Mouse (Mus musculus) monocyte, adult 59 days (primary cell): Measurements from ENCODE around the gene Npy1r. TPM values are rescaled to one million over a fixed set of nuclear protein-coding genes. Genes with fewer than 3 reads are reported as not detected.

ENCODE experiments used
- total RNA-seq, 2 experiments: library from RNA; stranded (reverse); gene quantifications; one replicate each; pipeline ENCODE4 v1.2.4; 2023

Gene Npy1r
- total RNA-seq, result not detected

DNA sequence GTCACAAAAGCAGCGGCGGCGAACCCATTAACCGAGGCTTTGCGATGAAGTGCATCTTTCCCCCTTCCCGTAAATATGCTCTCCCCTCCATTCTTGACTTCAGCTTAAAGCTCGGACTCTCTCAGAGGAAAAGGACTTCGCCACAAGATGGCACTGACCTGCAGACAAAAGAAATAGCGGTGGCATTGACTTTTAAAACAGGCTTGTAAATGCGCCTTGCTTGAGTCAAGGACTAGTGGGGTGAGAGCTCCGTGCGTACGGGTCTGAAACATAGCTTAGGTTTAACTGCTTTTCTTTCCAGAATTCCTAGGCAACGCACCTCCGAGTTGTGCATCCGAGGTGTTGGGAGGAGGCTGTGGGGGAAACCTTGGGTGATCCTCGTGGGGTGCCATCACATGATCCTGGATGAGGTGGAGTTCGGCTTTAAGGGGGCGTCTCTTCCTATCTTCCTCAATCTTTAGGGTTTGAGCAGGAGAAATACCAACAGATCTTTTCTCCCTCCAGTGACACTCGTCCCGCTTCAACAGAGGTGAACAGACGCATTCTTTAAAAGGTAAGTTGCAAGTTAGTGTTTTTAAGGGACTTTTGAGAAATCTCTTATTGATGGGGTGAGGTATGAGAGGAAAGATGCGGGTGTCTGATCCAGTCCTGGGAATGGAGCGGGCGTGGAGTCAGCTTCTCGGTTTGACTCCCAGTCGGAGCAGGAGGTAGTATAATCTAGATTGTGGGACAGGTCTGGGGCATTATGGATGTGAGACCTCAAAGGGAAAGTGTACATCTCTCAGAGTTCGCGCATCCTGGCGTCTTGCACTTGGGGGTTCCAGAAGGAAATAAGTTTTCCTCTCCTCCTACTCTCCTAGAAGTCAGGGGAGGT, at the start of gene Npy1r:
Gene Npy1r, plus strand, starts transcription at position 223 of the 874 bp plus-strand sequence.

GRCm38 (mm10) chr8:66687511-66688329, 9.3 kb upstream of the Npy1r start, which contains the start of gene Npy5r:
TSS of gene Npy5r (minus strand) at chr8:66688128.

Other genes starting within 250 kb of the Npy1r start
- gene Tma16, start 210.7 kb upstream of the Npy1r start, total RNA-seq, result 1 to 10 TPM; 4.6 to 7.0 TPM
- not detected for gene Tktl2, start 185.4 kb upstream of the Npy1r start, total RNA-seq
- gene Npy5r, start 9.1 kb upstream of the Npy1r start, total RNA-seq, result not detected
- gene Naf1, start 163.0 kb downstream of the Npy1r start, total RNA-seq, result 10 to 100 TPM; 10.4 to 10.7 TPM